Mouse (Mus musculus): ENCODE data around the gene Creb3l1. TPM values are rescaled to one million over a fixed set of nuclear protein-coding genes. Genes with fewer than 3 reads are reported as not detected.

The Creb3l1 gene
- total RNA-seq, 2 experiments from 2014 or later = 2.5 to 3.7 TPM

DNA sequence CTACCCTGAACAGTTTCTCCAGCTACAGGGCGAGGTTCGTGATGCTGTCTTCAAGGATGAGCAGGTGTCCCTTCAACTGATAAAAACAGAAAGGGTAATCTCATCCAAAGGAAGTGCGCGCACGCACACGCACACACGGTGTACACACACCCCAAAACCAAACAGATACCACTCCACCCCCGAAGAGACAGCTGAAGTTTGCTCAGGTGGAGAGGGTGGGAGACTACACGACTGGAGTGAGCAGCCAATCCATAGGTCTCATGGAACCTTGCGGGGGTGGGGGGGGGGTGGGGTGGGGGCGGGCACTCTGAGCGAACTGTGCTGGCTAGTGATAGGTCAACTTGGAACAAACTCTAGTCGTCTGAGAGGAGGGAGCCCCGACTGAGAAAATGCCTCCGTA is 17.2 kb upstream of the Creb3l1 start:
- no peak for DNase-seq (ENCODE audit: low spot score in 2 of 2)

DNA sequence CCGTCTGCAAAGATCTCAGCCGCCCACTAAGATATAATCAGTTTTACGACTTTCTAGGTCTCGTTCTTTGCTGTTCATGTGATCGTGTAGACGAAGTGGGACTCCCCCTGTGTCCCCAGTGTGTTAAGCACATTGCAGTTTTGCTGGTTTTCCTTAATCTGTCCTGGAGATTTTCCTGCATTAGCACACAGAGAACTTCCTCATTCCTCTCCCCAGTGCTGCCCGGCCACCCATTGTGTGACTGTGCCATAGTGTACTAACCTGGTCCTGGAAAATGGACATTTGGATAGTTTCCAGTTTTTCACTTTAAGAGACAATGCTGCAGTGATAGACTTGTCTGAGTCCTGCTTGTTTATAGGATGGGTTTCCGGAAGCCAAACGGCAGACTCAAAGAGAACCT is 10.0 kb upstream of the Creb3l1 start:
- no peak for DNase-seq (ENCODE audit: low spot score in 2 of 2)

DNA sequence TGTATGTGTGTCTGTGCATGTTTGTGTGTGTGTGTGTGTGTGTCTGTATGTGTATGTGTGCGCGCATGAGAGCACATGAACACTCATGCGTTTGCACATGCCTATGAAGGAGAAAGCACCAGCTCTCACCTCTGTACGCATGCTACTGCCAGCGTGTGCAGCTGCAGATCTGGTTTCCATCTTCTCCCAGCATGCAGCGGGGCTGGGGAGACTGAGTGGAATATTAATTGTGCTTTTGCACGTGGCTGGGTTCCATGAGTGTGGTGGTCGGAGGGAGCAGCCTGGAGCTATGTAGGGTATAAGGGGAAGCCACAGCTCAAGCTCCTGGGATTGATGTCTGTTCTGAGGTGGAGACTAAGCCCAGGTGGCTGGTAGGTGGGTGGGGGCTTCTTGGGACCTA is 6.3 kb upstream of the Creb3l1 start:
- DNase-seq (ENCODE audit: low spot score in 2 of 2) = no peak

DNA sequence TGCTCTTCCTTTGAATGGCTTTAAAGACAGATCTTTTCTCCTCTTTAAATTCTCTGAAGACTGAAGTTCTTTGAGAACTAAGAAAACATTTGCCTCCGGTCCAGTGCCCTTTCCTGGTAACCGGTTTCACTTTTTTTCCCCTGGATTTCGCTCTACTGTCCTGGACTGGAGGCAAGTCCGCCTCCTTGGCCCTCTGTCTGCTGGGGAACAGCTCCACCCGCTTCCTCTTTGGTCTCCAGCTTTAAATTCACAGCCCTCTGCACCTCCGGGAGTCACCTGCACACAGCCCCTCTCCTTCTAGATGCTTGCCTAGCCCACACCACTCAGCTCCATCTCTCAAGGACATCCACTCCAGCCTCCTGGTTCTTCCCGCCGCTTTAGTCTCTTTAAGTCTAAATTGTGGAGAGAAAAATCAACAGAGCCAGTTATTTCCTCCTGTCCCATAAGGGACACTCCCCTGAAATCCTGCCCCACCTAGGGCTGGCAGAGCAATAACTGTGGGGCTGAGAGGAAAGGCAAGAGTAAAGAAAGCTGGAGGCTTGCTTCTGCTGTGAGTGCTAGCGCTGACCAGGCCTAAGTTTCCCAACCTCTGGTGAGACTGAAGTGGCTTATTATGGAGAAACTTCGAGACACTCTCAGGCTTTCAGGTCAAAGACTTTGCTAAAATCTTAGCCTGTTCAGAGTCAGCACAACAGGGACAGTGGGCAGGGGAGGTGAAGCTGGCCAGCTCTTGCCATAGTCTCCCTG is 5.3 kb upstream of the Creb3l1 start:
- DNase-seq (ENCODE audit: low spot score in 2 of 2) = no peak

DNA sequence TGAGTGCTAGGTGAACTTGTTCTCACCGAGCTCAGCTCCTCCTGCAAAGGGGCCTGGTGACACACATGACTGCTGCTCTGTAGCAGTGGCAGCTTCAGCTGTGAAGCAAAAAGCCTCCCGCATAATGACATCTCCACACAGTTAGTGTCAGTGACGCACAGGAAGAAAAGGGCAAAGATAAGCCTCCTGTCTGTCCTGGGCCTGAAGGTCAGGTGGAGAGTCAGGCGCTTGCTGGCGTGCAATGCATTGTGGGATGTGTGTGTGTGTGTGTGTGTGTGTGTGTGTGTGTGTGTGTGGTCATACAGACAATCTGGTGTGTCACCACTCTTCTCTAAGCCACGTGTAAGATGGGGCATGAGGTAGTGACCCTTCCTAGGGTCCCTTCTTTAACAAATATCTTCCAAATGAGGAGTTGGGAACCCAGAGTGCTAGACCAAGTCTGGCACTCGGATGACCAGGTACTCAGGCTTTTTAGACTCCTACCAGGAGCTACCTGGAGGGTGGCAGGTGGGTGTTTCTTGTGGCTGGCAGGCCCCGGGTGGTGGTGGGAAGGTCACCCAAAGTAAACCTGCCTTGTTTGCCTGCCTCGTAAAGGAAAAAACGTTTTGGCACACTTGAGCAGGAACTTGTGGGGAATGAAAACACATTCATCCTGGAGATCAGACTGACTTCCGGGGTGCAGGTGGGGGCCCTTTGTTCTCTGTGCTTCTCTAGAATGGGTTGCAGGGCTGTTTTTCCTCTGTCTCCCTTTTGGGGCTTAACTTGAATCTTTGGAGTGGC is 3.7 kb upstream of the Creb3l1 start:
- DNase-seq (ENCODE audit: low spot score in 2 of 2) = no peak

DNA sequence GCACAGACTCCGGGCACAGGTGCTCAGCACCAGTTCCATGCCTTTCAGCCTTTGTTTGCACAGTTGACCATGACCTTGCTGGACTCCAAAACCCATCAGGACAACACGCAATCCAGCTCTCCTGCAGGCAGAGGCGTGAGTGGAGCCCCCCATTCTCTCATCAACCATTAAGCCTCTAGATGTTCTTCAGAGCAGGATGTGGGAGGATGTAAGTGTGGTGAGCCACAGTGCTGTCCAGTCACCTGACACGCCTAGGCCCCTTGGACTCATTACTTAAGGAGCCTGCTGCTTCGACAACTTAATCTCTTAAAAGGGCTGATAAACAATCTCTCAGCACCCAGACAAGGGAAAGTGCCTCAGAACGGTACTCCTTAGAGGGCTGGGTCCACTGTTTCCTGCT is 1.7 kb upstream of the Creb3l1 start:
- DNase-seq (ENCODE audit: low spot score in 2 of 2) = no peak

DNA sequence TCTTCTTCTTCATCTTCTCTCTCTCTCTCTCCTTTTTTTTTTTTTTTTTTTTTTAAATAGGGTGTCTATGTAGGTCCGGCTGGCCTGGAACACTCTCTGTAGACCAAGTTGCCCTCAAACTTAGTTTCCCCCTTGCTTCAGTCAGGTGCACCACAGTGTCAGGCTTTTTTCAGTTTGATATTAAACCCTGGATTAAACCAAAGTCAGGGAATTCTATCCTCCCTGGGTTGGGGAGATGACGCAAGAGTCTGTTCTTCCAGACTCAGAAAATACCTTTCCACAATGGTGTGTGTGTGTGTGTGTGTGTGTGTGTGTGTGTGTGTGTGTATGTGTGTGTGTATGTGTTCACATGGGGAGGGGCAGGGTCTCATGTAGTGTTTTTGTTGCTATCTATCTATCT is 900 bp upstream of the Creb3l1 start:
- DNase-seq (ENCODE audit: low spot score in 2 of 2) = no peak

DNA sequence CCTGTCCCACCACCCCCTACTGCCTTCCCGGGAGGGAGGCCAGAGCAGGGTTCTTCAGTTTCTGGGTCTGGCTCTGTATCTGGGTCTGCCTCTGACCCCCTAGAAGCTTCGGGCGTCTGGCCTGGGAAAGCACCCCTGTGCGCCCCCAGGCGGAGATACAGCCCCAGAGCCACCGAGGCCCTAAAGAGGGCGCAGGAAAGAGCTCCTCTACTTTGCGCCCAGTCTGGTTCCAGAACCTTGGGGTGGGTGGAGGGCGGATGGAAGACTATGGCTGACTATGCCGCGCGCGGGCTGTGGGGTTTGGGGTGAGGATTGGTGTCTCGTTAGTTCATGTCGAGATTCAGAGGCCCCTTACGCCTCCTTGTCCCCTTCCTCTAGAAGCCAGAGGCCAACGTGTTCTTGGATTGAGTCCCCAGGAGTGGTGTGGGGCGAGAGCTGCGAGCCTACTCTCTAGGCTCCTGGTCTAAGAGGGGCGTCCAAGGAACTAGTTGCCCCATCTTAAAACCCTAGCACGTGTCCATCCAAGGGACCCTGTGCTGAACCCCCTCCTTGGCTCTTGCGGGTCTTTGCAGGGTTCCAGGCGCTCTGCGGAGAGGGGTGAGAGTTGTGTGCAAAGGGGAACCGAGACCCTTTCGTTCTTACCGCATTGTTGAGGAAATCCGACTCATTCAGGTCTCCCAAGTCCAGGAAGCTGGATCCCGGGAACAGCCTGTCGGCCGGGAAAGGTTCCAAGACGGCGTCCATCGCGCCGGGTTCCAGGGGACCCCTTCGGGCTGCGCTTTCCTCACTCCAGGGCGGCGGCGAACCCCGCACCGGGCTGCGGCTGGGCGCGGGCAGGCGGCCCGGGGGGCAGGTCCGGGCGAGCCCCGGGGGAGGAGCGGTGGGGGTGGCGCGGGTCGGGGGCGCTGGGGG is 684 bp downstream of the Creb3l1 start:
- DNase-seq (ENCODE audit: low spot score in 2 of 2) = peak in 1 of 2 experiments; percentile 27

DNA sequence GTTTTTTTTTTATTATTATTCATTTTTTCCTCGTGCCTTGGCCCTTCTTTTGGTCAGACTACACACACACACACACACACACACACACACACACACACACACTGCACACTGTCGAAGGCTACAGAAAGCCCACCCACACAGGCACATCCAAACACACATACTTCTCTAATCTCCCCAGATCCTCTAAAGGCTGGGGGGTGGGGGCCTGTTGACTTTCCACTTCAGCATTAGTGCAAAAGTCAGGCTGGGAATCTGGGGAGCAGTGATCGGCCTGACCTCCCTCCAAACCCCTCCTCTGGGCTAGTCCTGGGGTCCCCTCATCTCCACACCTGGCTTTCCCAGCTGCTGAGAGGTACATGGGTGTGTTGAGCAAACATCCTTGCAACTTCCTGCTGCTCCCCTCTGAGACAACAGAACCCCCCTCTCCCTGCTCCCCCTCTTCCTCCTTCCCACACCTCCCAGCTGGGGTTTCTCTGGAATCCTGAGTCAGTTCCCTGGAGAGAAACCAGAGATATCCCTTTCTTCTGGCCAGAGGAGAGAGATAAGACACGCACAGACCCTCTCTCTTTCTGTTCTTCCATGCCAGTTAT is 3.5 kb downstream of the Creb3l1 start:
- no peak for DNase-seq (ENCODE audit: low spot score in 2 of 2)

DNA sequence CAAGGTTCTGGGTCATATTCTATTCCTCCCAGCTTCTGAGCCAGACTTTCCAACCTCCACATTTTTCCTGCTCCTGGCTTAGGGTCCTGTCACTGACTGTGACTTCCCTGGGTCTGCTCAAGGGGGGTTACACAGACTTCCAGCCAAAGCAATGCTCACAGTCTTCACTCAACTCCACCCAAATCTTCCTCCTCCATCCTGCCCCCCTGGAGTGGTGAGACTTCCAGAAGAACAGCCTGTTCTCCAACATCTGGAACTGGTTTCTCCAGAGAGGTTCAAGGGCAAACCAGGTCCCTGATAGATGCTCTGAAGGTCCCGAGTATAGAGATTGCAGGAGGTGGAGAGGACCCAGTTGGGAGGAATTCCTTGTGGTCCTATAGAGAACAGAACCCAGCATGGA is 6.9 kb downstream of the Creb3l1 start:
- no peak for DNase-seq (ENCODE audit: low spot score in 2 of 2)

DNA sequence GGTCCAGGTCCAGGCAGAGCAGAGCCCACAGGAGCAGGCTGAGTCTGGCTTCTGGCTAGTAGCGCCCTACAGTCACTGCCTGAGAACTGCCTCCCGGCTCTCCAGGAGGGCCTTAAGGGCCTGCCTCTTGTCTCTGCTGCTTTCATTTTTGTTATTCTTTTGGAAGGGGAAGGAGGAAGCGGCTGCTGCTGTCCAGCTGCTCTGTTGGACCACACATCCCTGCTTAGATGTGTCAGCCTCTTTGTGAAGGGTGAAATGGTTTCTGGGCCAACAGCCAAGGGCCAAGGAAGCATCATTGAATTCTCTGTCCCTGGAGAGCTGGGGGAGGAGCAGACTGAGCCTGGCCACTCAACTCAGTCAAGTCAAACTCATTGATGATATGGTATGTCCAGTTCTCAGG is 7.3 kb downstream of the Creb3l1 start:
- peak in 1 of 2 experiments; percentile 25 for DNase-seq (ENCODE audit: low spot score in 2 of 2)

DNA sequence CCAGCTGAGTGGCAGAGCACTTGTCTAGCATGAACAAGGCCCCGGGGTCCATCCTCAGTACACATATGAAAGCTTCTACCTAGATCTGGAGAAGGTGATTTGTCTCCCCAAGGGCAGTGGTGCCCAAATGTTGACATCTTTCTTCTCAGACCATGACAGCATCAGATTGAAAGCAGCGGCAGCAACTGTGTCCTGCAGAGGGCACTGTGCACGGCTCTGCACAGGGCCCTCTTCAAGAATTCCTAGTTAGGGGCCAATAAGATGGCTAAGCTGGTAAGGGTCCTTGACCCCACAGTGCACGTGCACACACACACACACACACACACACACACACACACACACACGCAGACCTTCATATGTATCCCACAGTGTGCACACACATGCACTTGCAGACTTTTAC is 9.4 kb downstream of the Creb3l1 start:
- no peak for DNase-seq (ENCODE audit: low spot score in 2 of 2)

DNA sequence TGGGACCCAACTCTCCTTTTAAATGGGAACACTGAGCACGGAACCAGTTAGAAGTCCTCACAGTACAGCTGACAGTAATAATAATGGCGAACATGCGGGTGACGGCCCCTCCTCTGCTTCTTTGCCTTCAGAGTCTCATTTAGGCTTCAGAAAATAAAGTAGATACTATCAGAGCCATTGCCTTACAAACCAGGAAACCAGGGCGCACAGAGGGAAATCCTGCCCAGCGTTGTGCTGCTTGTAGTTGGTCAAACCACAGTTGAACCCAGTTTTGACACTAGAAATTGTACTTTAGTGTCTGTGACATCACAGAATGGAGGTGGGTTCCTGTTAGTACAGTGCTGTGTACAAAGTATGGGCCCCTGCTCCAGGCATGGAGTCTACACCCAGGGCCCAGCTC is 10.1 kb downstream of the Creb3l1 start:
- DNase-seq (ENCODE audit: low spot score in 2 of 2) = no peak

DNA sequence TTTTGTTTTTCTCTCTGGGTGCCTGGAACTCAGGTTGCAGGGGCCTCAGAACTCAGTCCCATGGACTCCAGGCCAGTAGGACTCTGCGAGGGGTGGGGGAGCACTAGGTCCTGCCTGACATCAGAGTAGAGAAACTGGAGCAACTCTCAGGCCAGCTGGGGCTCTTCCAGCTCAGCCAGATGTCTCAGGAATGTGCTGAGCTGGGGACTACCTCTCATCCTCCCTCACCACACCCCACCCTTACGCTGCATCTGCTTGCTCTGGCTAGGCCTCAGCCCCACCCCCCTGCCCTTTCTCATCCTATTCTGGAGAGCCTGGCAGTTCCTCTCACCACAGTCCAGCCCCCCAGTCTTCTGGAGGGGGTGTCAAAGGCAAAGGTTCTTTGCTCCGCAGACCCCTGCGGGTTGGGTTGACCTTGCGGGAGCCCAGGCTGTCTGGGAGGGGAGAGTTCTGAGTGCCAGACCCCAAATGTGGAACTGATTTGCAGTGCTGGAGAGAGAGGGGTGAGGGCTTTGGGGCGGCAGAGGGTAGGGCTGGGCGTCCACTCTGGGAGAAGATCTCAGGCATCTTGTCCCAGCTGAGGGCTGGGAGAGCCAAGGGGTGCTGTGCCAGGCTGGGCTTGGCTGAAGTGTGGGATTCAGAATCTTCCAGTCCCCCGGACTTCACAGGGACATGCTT is 11.4 kb downstream of the Creb3l1 start:
- DNase-seq (ENCODE audit: low spot score in 2 of 2) = no peak

DNA sequence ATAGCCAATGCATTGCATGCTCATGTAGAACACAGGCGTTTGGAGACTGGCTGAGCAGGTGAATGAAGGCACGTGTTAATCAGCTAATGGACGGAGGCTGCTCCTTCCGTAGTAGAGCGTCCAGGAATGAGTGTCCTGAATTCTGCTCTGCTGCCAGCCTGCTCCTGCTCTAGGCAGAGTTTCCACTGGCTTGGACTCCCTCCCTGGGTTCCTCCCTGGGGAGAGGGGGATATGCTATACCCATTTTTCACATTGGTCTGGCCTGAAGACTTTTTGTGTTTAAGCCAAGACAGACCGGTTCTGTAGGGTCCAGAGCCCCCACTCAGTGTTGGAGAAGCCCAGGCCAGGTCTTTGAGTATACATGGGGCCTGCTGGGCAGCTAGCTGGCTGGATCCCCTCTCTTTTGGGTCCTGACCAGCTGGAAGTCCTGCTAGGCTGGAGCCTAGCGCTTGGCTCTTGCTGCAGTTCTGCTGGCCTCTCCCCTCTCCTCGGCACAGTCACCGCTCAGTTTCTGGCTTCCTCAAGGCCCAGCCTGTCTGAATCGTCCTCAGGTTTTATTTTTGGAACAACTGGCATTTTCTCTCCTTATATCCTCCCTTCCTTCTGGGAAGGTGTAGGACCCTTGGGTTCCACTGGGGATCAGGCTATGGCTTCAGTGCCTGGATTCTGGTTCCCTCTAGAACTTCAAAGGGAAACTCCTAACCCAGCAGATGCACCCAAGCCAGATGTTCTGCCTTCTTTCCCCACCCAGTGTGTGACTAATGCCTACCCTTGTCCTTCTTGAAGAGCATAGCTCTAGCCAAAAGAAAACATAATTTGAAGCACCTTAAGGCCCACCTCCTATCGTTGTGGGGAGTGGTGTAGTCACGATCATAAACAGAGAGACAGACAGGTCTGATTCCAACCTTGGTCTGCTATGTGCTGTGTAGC is 12.6 kb downstream of the Creb3l1 start:
- no peak for DNase-seq (ENCODE audit: low spot score in 2 of 2)

DNA sequence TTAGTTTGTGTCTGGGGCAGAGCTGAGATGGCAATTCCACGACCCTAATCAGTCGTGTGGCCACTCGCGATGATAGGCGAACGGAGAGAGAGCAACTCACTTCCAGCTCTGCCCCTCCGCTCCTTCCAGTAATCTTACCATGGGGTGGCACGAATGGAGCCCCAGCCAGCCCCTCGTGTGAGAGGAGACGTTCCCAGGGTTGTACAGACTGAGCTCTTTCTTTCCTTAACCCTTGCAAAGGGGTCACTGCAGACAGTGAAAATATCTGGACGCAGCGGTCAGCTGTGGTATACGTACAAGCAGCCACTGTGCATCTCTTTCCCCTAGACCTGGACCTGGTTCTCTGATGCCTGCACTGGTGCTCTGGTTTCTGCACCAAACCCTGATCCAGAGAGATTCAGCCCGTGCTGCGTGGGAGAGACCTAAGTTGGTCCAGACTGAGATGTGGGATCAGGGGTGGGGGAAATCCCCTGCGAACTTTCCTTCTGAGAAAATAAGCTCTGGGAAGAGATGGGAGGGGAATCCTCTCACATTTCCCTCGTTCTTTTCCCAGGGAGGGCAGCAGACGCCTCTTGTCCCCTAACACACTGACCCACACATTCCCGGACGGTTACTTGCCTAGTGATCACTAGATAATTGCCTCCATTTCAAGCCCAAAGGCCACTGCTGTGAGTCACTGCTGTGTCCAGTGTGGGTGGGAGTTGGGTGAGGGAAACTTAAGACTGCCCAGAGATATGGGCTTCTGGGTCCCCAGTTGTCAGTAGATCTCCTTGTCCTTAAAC is 15.5 kb downstream of the Creb3l1 start:
- no peak for DNase-seq (ENCODE audit: low spot score in 2 of 2)

DNA sequence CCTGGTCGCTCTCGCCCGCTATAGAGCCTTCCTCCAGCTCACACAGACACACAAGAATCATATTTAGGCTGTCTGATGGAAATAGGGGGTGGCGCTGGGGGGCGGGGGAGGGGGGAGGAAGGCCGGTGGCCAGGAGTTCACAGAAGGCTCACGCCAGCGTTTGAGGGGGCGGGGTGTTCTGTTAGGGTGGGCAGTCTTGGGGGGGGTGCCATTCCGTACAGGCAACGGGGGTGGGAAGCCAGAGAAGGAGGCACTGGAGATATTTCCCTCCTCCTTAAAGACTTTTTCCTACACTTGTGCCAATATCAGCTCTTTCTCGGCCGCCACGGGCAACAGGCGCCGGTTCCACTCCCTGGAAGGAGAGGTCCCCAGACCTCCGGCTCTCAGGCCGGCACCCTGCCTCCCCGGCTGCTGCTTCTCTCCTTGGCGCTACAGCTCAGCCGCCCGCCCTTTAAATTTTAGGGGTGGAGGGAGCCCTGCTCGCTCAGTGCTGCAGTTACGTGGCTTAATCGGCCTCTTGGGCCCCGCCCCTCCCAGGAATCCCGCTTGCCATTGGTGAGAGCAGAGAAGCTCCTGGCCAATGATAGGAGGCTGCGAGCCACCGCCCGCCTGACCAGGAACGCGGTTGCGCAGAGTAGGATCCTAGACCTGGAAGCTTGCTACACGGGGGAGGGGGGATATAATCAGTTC is 16.2 kb downstream of the Creb3l1 start:
- peak; percentile 97 to 98 for DNase-seq (ENCODE audit: low spot score in 2 of 2)

All from layer of hippocampus, adult 18-20 months (tissue).